Mouse (Mus musculus): ENCODE results near the gene Hist1h4f.

The Hist1h4f gene

GRCm38 (mm10) chr13:23533560-23534367 is 17.7 kb downstream of the Hist1h4f start, which contains the start of gene Hist1h2af:
TSS of gene Hist1h2af (plus strand) at chr13:23533906.
- DNase-seq (ENCODE audit: low read depth, low spot score): peak; percentile 80

GRCm38 (mm10) chr13:23532262-23533075 is 19.0 kb downstream of the Hist1h4f start:
- DNase-seq (ENCODE audit: low read depth, low spot score): peak; percentile 20

GRCm38 (mm10) chr13:23530901-23531875 is 20.3 kb downstream of the Hist1h4f start, which contains the start of gene Hist1h4h:
TSS of gene Hist1h4h (plus strand) at chr13:23531050.
- peak; percentile 96 for DNase-seq (ENCODE audit: low read depth, low spot score)

- DNase-seq (ENCODE audit: low read depth, low spot score): peak; percentile 86
Observed at GRCm38 (mm10) chr13:23530181-23530900, 21.1 kb downstream of the Hist1h4f start.

GRCm38 (mm10) chr13:23529480-23530165 is 21.8 kb downstream of the Hist1h4f start:
- DNase-seq (ENCODE audit: low read depth, low spot score): no peak

GRCm38 (mm10) chr13:23529005-23529404 is 22.4 kb downstream of the Hist1h4f start:
- no peak for DNase-seq (ENCODE audit: low read depth, low spot score)

GRCm38 (mm10) chr13:23526312-23526711 is 25.1 kb downstream of the Hist1h4f start:
- peak; percentile 89 for DNase-seq (ENCODE audit: low read depth, low spot score)

- no peak for DNase-seq (ENCODE audit: low read depth, low spot score)
Observed at GRCm38 (mm10) chr13:23525901-23526300, 25.5 kb downstream of the Hist1h4f start.

GRCm38 (mm10) chr13:23524654-23525053 is 26.8 kb downstream of the Hist1h4f start:
- DNase-seq (ENCODE audit: low read depth, low spot score): peak; percentile 81

- no peak for DNase-seq (ENCODE audit: low read depth, low spot score)
Observed at GRCm38 (mm10) chr13:23523976-23524375, 27.5 kb downstream of the Hist1h4f start.

GRCm38 (mm10) chr13:23521703-23522102 is 29.7 kb downstream of the Hist1h4f start:
- peak; percentile 83 for DNase-seq (ENCODE audit: low read depth, low spot score)

GRCm38 (mm10) chr13:23519416-23519815 is 32.0 kb downstream of the Hist1h4f start:
- DNase-seq (ENCODE audit: low read depth, low spot score): peak; percentile 83

- peak; percentile 85 for DNase-seq (ENCODE audit: low read depth, low spot score)
Observed at GRCm38 (mm10) chr13:23518885-23519284, 32.6 kb downstream of the Hist1h4f start.

- DNase-seq (ENCODE audit: low read depth, low spot score): no peak
Observed at GRCm38 (mm10) chr13:23518295-23518603, 33.2 kb downstream of the Hist1h4f start.

GRCm38 (mm10) chr13:23517603-23518294 is 33.7 kb downstream of the Hist1h4f start:
- peak; percentile 89 for DNase-seq (ENCODE audit: low read depth, low spot score)

- peak; percentile 88 for DNase-seq (ENCODE audit: low read depth, low spot score)
Observed at GRCm38 (mm10) chr13:23516822-23517602, 34.4 kb downstream of the Hist1h4f start.

GRCm38 (mm10) chr13:23515826-23516620 is 35.4 kb downstream of the Hist1h4f start:
- no peak for DNase-seq (ENCODE audit: low read depth, low spot score)

GRCm38 (mm10) chr13:23515281-23515680 is 36.2 kb downstream of the Hist1h4f start:
- DNase-seq (ENCODE audit: low read depth, low spot score): no peak
